9 mouse cellular contexts compared by ENCODE assay signal in the genomic region with DNA sequence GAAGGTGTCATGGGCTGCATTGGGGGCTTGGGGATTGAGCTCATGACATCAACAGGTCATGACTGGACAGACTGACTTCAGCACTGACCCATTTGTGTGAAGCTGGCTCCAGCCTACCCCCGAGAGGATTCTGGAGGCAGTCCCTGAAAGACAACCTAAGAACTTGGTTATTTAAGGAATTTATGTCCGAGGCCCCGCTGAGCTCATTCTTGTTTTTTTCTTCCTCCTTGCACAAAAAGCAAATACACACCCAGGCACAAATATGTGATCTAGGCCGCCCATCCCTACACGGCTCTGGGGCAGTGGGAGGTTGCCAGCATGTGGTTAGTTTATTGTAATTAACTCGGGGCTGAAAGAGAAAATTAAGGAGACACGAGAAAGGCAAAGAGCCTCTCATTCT. TPM values are rescaled to one million over a fixed set of nuclear protein-coding genes. Genes with fewer than 3 reads are reported as not detected.
DNase-seq lines count a peak whose midpoint lies in the region; ATAC-seq lines count a peak whose summit lies in the region.
"Had no signal": no experiment of that assay in that cellular context is flagged by ENCODE, and none has a peak within 500 bp of the region (broad histone marks: within the 10 kb centered on the region; RNA-seq: fewer than 3 reads in every experiment).

No protein-coding gene starts in this region.

- peaks cover 3% of the 10 kb centered on the region; the same call in 1 of the 2 replicates for H3K4me1 ChIP-seq in midbrain, embryonic 11.5 days (ENCODE audit: control insufficient read depth, insufficient read depth, low read length)
- no peaks in the 10 kb centered on the region for H3K4me1 ChIP-seq in midbrain, embryonic 14.5 days (ENCODE audit: control insufficient read depth, insufficient read depth, low read length)
- H3K4me1 ChIP-seq in limb, embryonic 13.5 days = peaks cover 21% of the 10 kb centered on the region
- no peaks in the 10 kb centered on the region for H3K4me1 ChIP-seq in forebrain, embryonic 15.5 days
- H3K4me1 ChIP-seq in liver, embryonic 11.5 days (replicated peaks; ENCODE audit: control insufficient read depth, insufficient read depth, low read length) = no peaks in the 10 kb centered on the region
- H3K4me1 ChIP-seq: liver, embryonic 13.5 days had no signal

- no peaks in the 10 kb centered on the region for H3K27me3 ChIP-seq in midbrain, embryonic 11.5 days (ENCODE audit: control insufficient read depth, insufficient read depth, low read length)
- no peaks in the 10 kb centered on the region for H3K27me3 ChIP-seq in midbrain, embryonic 14.5 days (ENCODE audit: control insufficient read depth, insufficient read depth, low read length)
- H3K27me3 ChIP-seq in limb, embryonic 13.5 days = no peaks in the 10 kb centered on the region
- H3K27me3 ChIP-seq in forebrain, embryonic 15.5 days = no peaks in the 10 kb centered on the region
- H3K27me3 ChIP-seq in liver, embryonic 11.5 days (replicated peaks; ENCODE audit: control insufficient read depth, insufficient read depth, low read length) = no peaks in the 10 kb centered on the region
- H3K27me3 ChIP-seq: liver, embryonic 13.5 days had no signal

- no peaks in the 10 kb centered on the region for H3K36me3 ChIP-seq in midbrain, embryonic 11.5 days (ENCODE audit: control insufficient read depth, insufficient read depth, low read length)
- H3K36me3 ChIP-seq in midbrain, embryonic 14.5 days (ENCODE audit: control insufficient read depth, insufficient read depth, low read length) = no peaks in the 10 kb centered on the region
- no peaks in the 10 kb centered on the region for H3K36me3 ChIP-seq in limb, embryonic 13.5 days
- H3K36me3 ChIP-seq in forebrain, embryonic 15.5 days = no peaks in the 10 kb centered on the region
- H3K36me3 ChIP-seq in liver, embryonic 11.5 days (ENCODE audit: control insufficient read depth, insufficient read depth, low read length) = no peaks in the 10 kb centered on the region
- H3K36me3 ChIP-seq: liver, embryonic 13.5 days had no signal

- intact Hi-C loops in gastrocnemius, postnatal 14 days (cut with DNase I; ENCODE audit: low total_unique reads) = no loop called here

- H3K4me3 ChIP-seq in midbrain, embryonic 11.5 days (ENCODE audit: low read depth, low read length) = no peak overlapping the region
- no peak overlapping the region for H3K4me3 ChIP-seq in midbrain, embryonic 14.5 days (replicated peaks; ENCODE audit: low read depth, low read length)
- no peak overlapping the region for H3K4me3 ChIP-seq in limb, embryonic 13.5 days
- H3K4me3 ChIP-seq in forebrain, embryonic 15.5 days = no peak overlapping the region
- H3K4me3 ChIP-seq in liver, embryonic 11.5 days (ENCODE audit: low read depth, low read length) = no peak overlapping the region
- H3K4me3 ChIP-seq: liver, embryonic 13.5 days had no signal

- H3K4me2 ChIP-seq in midbrain, embryonic 11.5 days = no peak overlapping the region
- H3K4me2 ChIP-seq in midbrain, embryonic 14.5 days (ENCODE audit: low read length) = no peak overlapping the region
- no peak overlapping the region for H3K4me2 ChIP-seq in limb, embryonic 13.5 days (replicated peaks)
- H3K4me2 ChIP-seq in forebrain, embryonic 15.5 days (replicated peaks) = no peak overlapping the region
- no peak overlapping the region for H3K4me2 ChIP-seq in liver, embryonic 11.5 days
- H3K4me2 ChIP-seq: liver, embryonic 13.5 days had no signal

- peak; percentile 89 for DNase-seq in midbrain, embryonic 11.5 days (ENCODE audit: low spot score, missing footprints)
- no peak for DNase-seq in midbrain, embryonic 14.5 days
- peak; percentile 13 for DNase-seq in gastrocnemius, postnatal 14 days
- DNase-seq in thymus, postnatal 0 days (ENCODE audit: low spot score) = no peak
- no peak for DNase-seq in cerebellum, postnatal 36 days
- DNase-seq in liver, embryonic 11.5 days (ENCODE audit: low spot score) = no peak
- DNase-seq: liver, embryonic 13.5 days had no signal

- 41% methylated on average over 7 of the region's 7 CpGs for WGBS in midbrain, embryonic 11.5 days
- WGBS in midbrain, embryonic 14.5 days = 48% methylated on average over 7 of the region's 7 CpGs
- 11% methylated on average over 7 of the region's 7 CpGs for WGBS in limb, embryonic 13.5 days
- WGBS in forebrain, embryonic 15.5 days = 21% methylated on average over 7 of the region's 7 CpGs
- 51% methylated on average over 7 of the region's 7 CpGs for WGBS in liver, embryonic 11.5 days

- H3K9me3 ChIP-seq in midbrain, embryonic 11.5 days (ENCODE audit: control insufficient read depth, low read length) = no peaks in the 10 kb centered on the region
- no peaks in the 10 kb centered on the region for H3K9me3 ChIP-seq in midbrain, embryonic 14.5 days (ENCODE audit: control insufficient read depth, low read length)
- H3K9me3 ChIP-seq in limb, embryonic 13.5 days = no peaks in the 10 kb centered on the region
- H3K9me3 ChIP-seq in forebrain, embryonic 15.5 days = no peaks in the 10 kb centered on the region
- no peaks in the 10 kb centered on the region for H3K9me3 ChIP-seq in liver, embryonic 11.5 days (ENCODE audit: control insufficient read depth, low read length)
- H3K9me3 ChIP-seq: liver, embryonic 13.5 days had no signal

- H3K27ac ChIP-seq in midbrain, embryonic 11.5 days (ENCODE audit: low read depth, low read length) = no peak overlapping the region
- H3K27ac ChIP-seq in midbrain, embryonic 14.5 days (replicated peaks; ENCODE audit: low read depth, low read length) = no peak overlapping the region
- no peak overlapping the region for H3K27ac ChIP-seq in limb, embryonic 13.5 days
- no peak overlapping the region for H3K27ac ChIP-seq in forebrain, embryonic 15.5 days (replicated peaks)
- no peak overlapping the region for H3K27ac ChIP-seq in liver, embryonic 11.5 days (ENCODE audit: low read depth, low read length)
- H3K27ac ChIP-seq: liver, embryonic 13.5 days had no signal

- no peak overlapping the region for H3K9ac ChIP-seq in midbrain, embryonic 11.5 days (ENCODE audit: low read length)
- no peak overlapping the region for H3K9ac ChIP-seq in midbrain, embryonic 14.5 days (replicated peaks; ENCODE audit: low read length)
- H3K9ac ChIP-seq in limb, embryonic 13.5 days = no peak overlapping the region
- no peak overlapping the region for H3K9ac ChIP-seq in forebrain, embryonic 15.5 days (replicated peaks)
- H3K9ac ChIP-seq in liver, embryonic 11.5 days (ENCODE audit: low read depth, low read length) = no peak overlapping the region
- H3K9ac ChIP-seq: liver, embryonic 13.5 days had no signal

- no peak for ATAC-seq in midbrain, embryonic 11.5 days (ENCODE audit: low FRiP score)
- ATAC-seq in midbrain, embryonic 14.5 days (ENCODE audit: low FRiP score, low TSS enrichment) = no peak
- ATAC-seq in limb, embryonic 13.5 days (ENCODE audit: low FRiP score, low read depth) = peak; percentile 51; the same call in 1 of the 2 replicates
- no peak for ATAC-seq in forebrain, embryonic 15.5 days (replicated peaks)
- no peak for ATAC-seq in liver, embryonic 11.5 days (replicated peaks; ENCODE audit: low FRiP score)

RNA-seq across cellular contexts. Expression of gene Anxa3, which starts 9.0 kb away (rescaled TPM):
- 52.7 and 59.7 TPM in 2 replicates for polyA plus RNA-seq in midbrain, embryonic 11.5 days (2014; fragmentation: Nextera tagmentation; extraction: Ambion mirVana)
- polyA plus RNA-seq in midbrain, embryonic 14.5 days (2014; fragmentation: Nextera tagmentation; extraction: Ambion mirVana) = 13.9 and 20.1 TPM in 2 replicates
- 10 to 100 TPM; 16.6 to 22.5 TPM for total RNA-seq in gastrocnemius, postnatal 14 days (2021)
- 39.3 TPM in 2 replicates for polyA plus RNA-seq in limb, embryonic 13.5 days (2015; fragmentation: Nextera tagmentation; extraction: Ambion mirVana)
- polyA plus RNA-seq in thymus, postnatal 0 days (2015; fragmentation: Nextera tagmentation; extraction: Ambion mirVana) = 13.9 and 15.0 TPM in 2 replicates
- polyA plus RNA-seq in forebrain, embryonic 15.5 days (2015; fragmentation: Nextera tagmentation; extraction: Ambion mirVana) = 21.5 and 22.6 TPM in 2 replicates
- 24.6 and 25.8 TPM in 2 replicates for polyA plus RNA-seq in liver, embryonic 11.5 days (2014; fragmentation: Nextera tagmentation; extraction: Ambion mirVana)

Comparison
In these comparisons a context has a peak if more than half of its experiments do, and no peak if none do; other contexts are left out.
1. DNase-seq: peak in midbrain, embryonic 11.5 days (single experiment) and gastrocnemius, postnatal 14 days (single experiment); none in midbrain, embryonic 14.5 days (single experiment), thymus, postnatal 0 days (single experiment), cerebellum, postnatal 36 days (0 of 2) and liver, embryonic 11.5 days (single experiment).